Mouse (Mus musculus) gastrocnemius, postnatal 10 days (tissue): ENCODE measurements around the gene Pgm5. TPM values are rescaled to one million over a fixed set of nuclear protein-coding genes. Genes with fewer than 3 reads are reported as not detected.

ENCODE experiments used
- DNase-seq: peaks from one replicate; pipeline ENCODE4 v3.0.0; 2021; ENCODE audit warnings: mixed read lengths
- total RNA-seq, 2 experiments: library from RNA; stranded (reverse); gene quantifications; 2 replicates each; pipeline ENCODE4 v1.2.3; 2021

The Pgm5 gene
- total RNA-seq, 2 experiments from 2014 or later: 27.3 to 29.5 TPM

DNA sequence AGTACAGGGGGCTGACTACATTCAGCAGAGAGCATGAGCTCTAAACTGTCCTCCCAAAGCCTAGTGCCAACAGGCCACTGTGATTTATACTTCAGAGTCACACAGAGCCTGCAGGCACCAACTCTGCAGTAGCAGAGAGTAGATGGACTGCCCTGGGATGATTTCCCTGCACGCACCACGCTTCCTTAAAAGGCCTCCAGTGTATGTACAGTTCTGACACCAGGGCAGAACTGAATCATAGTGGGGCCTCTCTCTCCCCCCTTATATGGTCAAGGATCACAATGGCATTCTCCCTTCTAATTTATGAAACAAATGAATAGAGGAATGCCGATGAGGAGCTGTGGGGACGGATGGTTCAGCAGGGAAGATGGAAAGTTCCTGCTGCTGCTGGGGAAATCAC, 91.3 kb downstream of the Pgm5 start:
- no peak for DNase-seq

DNA sequence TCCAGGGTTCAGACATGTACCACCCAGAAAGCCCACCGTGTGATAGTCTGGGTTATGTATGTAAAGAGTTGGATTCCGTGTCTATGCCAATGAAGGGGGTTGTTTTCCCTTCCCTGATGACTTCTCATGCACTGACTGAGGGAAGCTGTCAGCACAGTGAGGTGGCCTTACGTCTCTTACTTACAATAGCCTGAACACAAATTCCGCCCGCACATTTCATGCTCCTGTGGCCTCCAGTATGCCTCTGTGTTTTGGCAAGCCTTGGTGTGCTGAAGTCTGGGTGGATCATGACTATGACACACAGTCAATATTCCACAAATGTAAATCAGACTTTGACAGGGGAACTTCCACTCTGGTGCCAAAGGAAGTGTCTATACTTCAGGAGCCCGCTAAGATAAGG, 94.3 kb downstream of the Pgm5 start:
- DNase-seq: no peak

- DNase-seq: peak; percentile 15
These were observed 99.0 kb downstream of the Pgm5 start for GRCm38 (mm10) chr19:24762473-24763149.

DNA sequence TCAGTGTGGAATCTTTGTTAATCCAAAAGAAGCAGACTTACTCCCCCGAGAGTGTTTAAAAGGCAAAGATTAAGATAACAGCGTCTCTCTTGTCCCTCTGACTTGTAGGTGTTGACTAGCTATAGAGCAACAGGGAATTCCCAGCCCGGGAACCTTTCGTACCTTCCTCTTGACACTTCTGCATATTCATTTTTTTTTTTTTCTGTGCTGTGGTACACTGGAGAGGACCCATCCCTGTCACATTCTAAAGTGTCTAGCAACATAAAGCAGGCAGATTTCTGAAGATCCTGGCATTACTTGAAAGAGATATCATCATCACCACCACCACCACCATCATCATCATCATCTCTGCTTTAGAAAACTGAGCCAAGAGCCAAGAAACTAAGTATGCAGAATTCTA, 105.0 kb downstream of the Pgm5 start:
- DNase-seq: no peak

GRCm38 (mm10) chr19:24754440-24754785, 107.2 kb downstream of the Pgm5 start:
- no peak for DNase-seq

DNA sequence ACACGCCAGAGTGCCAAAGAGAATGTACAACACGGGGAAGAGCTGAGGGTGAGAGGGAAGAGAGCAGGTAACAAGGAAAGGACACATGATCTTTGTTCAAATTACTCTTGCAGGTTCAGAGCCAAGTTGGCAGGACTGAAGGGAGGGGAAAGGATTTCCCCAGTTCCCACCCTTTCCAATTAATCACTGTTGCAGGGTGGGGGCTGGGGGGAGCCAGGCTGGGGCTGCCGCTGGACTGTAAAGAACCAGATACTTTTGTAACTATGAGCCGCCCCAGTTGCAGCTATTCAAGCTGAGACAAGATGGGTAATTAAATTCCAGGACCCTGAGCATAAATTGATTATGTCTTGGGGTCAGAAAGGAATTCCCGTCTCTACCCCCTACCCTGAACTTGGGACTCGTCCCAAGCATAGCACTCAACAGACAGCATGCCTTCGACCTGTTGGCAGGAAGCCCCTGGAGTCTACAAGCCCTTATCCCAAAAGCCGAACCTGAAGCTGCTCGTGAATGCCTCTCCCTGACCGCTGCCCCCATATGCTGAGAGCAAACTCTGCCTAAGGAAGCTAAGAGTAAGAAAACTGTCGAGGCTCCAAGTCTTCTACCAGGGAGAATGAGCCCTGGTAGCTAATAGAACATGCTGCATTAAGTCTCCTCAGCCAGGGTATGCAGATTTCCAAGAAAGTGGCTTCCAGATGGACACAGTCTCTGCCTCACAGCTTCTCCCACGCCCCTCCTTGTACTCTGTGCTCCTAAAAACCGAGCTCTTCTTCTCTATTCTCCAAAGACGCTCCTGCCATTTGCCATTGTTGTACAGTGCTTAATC, 107.8 kb downstream of the Pgm5 start:
- DNase-seq: no peak

GRCm38 (mm10) chr19:24752873-24753538, 108.6 kb downstream of the Pgm5 start:
- DNase-seq: no peak

DNA sequence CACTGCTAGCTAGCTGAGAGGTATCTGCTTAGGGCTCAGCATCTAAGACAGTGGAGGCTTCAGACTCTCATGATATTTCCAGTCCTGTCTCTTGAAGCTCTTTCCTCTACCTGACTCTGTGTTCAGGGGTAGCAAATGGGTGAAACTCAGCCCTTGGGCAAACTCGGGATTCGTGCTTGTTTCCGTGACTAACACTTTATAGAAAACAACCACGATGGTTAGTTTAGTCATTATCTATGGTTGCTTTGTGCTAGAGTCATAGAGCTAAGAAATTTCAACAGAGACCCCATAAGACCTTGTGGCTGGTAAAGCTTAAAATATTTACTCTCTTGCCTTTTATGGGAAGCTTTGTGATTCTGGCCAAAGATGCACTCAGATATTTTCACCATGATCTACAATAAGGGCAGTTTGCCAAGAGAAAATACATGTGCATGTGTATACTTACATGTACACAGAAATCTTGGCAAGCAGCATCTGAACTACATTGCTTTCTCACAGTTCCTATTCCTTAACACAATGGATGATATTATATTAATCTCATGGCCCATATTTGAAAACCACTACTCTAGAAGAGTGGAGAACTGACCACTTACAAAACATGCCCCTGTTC, 115.3 kb downstream of the Pgm5 start:
- no peak for DNase-seq

GRCm38 (mm10) chr19:24742606-24743005, 119.0 kb downstream of the Pgm5 start:
- no peak for DNase-seq

DNA sequence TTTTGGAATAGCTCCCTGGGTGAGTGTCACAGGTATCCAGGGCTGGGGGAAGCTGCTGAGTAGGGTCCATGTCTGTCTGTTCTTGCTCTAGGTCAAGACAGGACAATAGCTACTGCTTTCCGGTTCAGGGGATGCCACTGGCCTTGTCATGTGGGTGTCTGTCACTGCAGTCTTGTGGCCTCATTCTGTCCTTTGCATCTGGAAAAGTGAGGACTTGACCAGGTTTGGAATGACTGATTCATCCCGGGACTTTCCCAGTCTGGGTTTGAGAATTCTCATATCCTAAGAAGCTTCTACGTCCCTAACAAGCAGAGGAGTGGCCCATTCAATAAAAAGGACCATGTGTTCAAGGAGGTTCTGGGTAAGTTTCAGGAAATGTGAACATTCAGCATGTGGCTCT, 122.9 kb downstream of the Pgm5 start:
- DNase-seq: no peak

DNA sequence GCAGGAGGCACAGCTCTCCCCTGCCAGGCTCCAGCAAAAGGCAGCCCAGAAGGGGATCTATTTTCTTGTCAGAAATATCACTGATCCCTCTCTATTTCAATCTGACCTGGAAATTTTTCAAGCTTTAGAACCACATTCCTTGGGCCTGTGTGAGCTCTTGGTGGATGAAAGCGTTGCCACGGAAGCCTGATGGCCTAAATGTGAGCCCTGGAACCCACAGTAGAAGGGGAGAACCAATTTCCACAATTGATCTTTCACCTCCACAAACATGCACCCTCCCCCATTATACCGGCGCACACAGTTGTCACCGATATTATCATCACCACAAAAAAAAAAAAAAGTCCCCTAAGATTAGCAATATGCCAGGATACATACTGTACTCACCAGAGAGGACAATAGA, 123.6 kb downstream of the Pgm5 start:
- no peak for DNase-seq

DNA sequence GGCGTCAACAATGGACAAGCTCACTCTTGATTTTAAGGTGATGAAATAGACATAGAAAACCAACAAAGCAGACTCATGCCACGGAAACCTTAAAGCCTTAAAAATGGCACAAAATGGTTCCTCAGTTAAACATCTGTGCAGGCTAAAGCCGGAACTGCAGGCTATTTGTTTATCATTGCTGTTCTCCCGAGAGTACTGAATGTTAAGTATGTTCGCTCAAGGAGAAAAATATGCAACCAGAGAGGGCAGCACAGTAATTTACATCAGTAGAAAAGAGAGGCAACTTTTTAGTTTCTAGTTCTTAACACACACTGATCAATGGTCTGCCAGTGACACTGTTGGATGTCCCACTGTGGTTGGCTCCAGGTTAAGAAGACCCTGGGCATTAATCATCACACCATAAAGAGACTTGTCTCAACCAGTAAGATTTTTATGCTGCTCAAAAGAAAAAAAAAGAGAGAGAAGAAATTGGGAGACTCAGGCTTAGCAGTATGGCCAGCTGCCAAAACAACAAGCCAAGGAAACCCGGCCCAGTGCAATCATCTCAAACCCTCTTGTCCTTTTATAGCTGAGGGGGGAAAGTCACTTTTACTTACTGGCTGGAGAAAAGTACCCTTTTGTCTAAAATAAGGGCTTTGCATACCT, 126.0 kb downstream of the Pgm5 start:
- peak; percentile 39 for DNase-seq

GRCm38 (mm10) chr19:24730661-24731060, 131.0 kb downstream of the Pgm5 start:
- DNase-seq: peak; percentile 37

GRCm38 (mm10) chr19:24724362-24724761, 137.3 kb downstream of the Pgm5 start:
- DNase-seq: no peak

DNA sequence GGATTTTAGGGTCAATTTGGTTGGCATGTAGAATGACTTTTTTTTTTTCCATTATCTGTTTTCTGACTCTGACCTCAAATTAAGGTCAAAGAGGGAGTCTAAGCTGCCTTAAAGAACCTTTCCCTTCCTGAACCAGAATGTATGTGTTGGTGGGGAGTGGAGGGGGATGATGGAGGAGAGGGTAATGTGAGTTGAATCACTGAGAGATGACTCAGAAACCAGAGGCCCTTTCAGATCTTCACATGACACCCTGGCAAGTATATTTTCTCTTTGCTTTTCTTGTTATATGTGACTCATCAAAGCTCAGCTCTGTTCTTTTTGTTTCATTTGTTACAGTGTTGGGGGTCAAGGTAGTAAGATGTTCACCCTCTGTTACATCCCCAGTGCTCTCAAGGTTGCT, 141.2 kb downstream of the Pgm5 start:
- no peak for DNase-seq

GRCm38 (mm10) chr19:24719504-24719903, 142.2 kb downstream of the Pgm5 start:
- no peak for DNase-seq

GRCm38 (mm10) chr19:24718021-24718420, 143.6 kb downstream of the Pgm5 start:
- DNase-seq: no peak

- DNase-seq: no peak
These were observed 145.2 kb downstream of the Pgm5 start for GRCm38 (mm10) chr19:24716303-24717097.

- no peak for DNase-seq
These were observed 153.6 kb downstream of the Pgm5 start for GRCm38 (mm10) chr19:24708032-24708431.

- DNase-seq: no peak
These were observed 154.4 kb downstream of the Pgm5 start for GRCm38 (mm10) chr19:24707071-24707906.

DNA sequence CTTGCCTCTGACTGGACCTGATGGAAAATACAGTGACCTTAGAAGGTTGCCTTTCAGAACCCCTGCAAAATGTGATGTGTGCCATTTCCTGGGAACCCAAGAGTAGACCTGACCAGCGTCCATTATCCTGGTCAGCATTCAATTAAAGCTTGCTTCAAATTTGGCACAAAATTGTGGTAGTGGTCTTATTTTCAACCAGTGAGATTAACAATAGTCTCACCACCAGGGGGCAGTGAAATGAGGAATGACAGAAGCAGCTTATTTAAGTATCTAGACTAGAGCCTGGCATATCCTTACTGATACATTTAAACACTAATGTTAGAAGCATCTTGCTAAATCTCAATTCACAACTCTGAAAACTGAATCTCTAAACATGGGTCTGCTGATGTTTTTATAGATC, 156.3 kb downstream of the Pgm5 start:
- DNase-seq: peak; percentile 13
